Mouse (Mus musculus) intestine, embryonic 15.5 days (tissue): ENCODE results near the gene Lrrc8b. TPM values are rescaled to one million over a fixed set of nuclear protein-coding genes. Genes with fewer than 3 reads are reported as not detected.

Source experiments
- ATAC-seq: fragments of 200-750 bp; cut with Nextera tagmentation; 2 replicates; pipeline ENCODE4 v1.8.0; 2017; ENCODE audit warnings: moderate TSS enrichment, moderate library complexity
- H3K27ac ChIP-seq: fragments of 300-500 bp; sonication (generic); 2 replicates; pipeline ENCODE4 v1.5.1; 2015; ENCODE audit warnings: mild to moderate bottlenecking, inconsistent platforms
- H3K27me3 ChIP-seq: fragments of 300-500 bp; sonication (generic); replicated peaks from 2 replicates; pipeline ENCODE4 v1.6.1; 2015; ENCODE audit warnings: inconsistent platforms
- H3K36me3 ChIP-seq: fragments of 300-500 bp; sonication (generic); 2 replicates; pipeline ENCODE4 v1.6.1; 2015; ENCODE audit warnings: inconsistent platforms
- H3K4me1 ChIP-seq: fragments of 300-500 bp; sonication (generic); replicated peaks from 2 replicates; pipeline ENCODE4 v1.6.1; 2015; ENCODE audit warnings: inconsistent platforms
- H3K4me2 ChIP-seq: fragments of 300-500 bp; sonication (generic); replicated peaks from 2 replicates; pipeline ENCODE4 v1.6.1; 2015; ENCODE audit warnings: mild to moderate bottlenecking, inconsistent platforms
- H3K4me3 ChIP-seq: fragments of 300-500 bp; sonication (generic); replicated peaks from 2 replicates; pipeline ENCODE4 v1.5.1; 2015; ENCODE audit warnings: inconsistent platforms
- H3K9ac ChIP-seq: fragments of 300-500 bp; sonication (generic); 2 replicates; pipeline ENCODE4 v1.6.1; 2015; ENCODE audit warnings: inconsistent platforms
- H3K9me3 ChIP-seq: fragments of 300-500 bp; sonication (generic); 2 replicates; pipeline ENCODE4 v1.6.1; 2016; ENCODE audit warnings: inconsistent platforms
- WGBS: fragments of 180-500 bp; shearing (Covaris S2); methylation state at CpG from one replicate; pipeline ENCODE4 v1.1.7; 2015; 5-methylcytosine and 5-hydroxymethylcytosine counted together
- polyA plus RNA-seq: library from polyadenylated mRNA; unstranded; fragments of >200 nt; fragmentation: Nextera tagmentation; extraction: Ambion mirVana; gene quantifications from 2 replicates; pipeline ENCODE4 v1.2.1, GENCODE M21; 2015

Lrrc8b gene
- polyA plus RNA-seq, 1 experiment from 2014 or later = 6.3 TPM

GRCm38 (mm10) chr5:105410521-105411293, 4.9 kb upstream of the Lrrc8b start:
- Histone ChIP-seq H3K27ac (no peak overlapping the region), H3K9ac (no peak overlapping the region), H3K4me2 (no peak overlapping the region), H3K9me3 (no peaks in the 10 kb centered on the region), H3K4me1 (peaks cover 6% of the 10 kb centered on the region; the same call in 1 of the 2 replicates), H3K36me3 (no peaks in the 10 kb centered on the region), H3K27me3 (no peaks in the 10 kb centered on the region), H3K4me3 (no peak overlapping the region)
- WGBS = 51% methylated on average over 6 of the region's 6 CpGs
- ATAC-seq = no peak

GRCm38 (mm10) chr5:105411294-105411570, 4.3 kb upstream of the Lrrc8b start:
- no peaks in the 10 kb centered on the region for H3K36me3 ChIP-seq
- H3K4me2 ChIP-seq = no peak overlapping the region
- no peak overlapping the region for H3K4me3 ChIP-seq
- no peak for ATAC-seq
- no peak overlapping the region for H3K27ac ChIP-seq
- H3K9me3 ChIP-seq = no peaks in the 10 kb centered on the region
- 53% methylated on average over 4 of the region's 4 CpGs for WGBS
- peaks cover 6% of the 10 kb centered on the region; the same call in 1 of the 2 replicates for H3K4me1 ChIP-seq
- no peak overlapping the region for H3K9ac ChIP-seq
- no peaks in the 10 kb centered on the region for H3K27me3 ChIP-seq

GRCm38 (mm10) chr5:105411768-105412167, 3.8 kb upstream of the Lrrc8b start:
- Histone ChIP-seq H3K9me3 (no peaks in the 10 kb centered on the region), H3K4me1 (peaks cover 6% of the 10 kb centered on the region; the same call in 1 of the 2 replicates), H3K27me3 (no peaks in the 10 kb centered on the region), H3K27ac (no peak overlapping the region), H3K9ac (no peak overlapping the region), H3K4me3 (no peak overlapping the region), H3K4me2 (no peak overlapping the region), H3K36me3 (no peaks in the 10 kb centered on the region)
- ATAC-seq = no peak
- 87% methylated on average over 2 of the region's 2 CpGs for WGBS

GRCm38 (mm10) chr5:105412634-105413033, 2.9 kb upstream of the Lrrc8b start:
- peaks cover 6% of the 10 kb centered on the region; the same call in 1 of the 2 replicates for H3K4me1 ChIP-seq
- H3K9ac ChIP-seq = no peak overlapping the region
- no peaks in the 10 kb centered on the region for H3K36me3 ChIP-seq
- H3K9me3 ChIP-seq = no peaks in the 10 kb centered on the region
- no peak overlapping the region for H3K4me3 ChIP-seq
- H3K4me2 ChIP-seq = no peak overlapping the region
- no peaks in the 10 kb centered on the region for H3K27me3 ChIP-seq
- no peak overlapping the region for H3K27ac ChIP-seq
- WGBS = 84% methylated on average over 3 of the region's 3 CpGs
- ATAC-seq = no peak

GRCm38 (mm10) chr5:105414341-105415120, 1.0 kb upstream of the Lrrc8b start:
- peak overlapping the region; percentile 89; the same call in 1 of the 2 replicates for H3K27ac ChIP-seq
- H3K4me1 ChIP-seq = peaks cover 6% of the 10 kb centered on the region
- no peaks in the 10 kb centered on the region for H3K27me3 ChIP-seq
- 83% methylated on average over 12 of the region's 12 CpGs for WGBS
- peak overlapping the region; percentile 89 for H3K9ac ChIP-seq
- no peaks in the 10 kb centered on the region for H3K9me3 ChIP-seq
- no peaks in the 10 kb centered on the region for H3K36me3 ChIP-seq
- ATAC-seq = no peak
- H3K4me2 ChIP-seq = peak overlapping the region; percentile 96
- H3K4me3 ChIP-seq = peak overlapping the region; percentile 70

- no peaks in the 10 kb centered on the region for H3K27me3 ChIP-seq
- H3K4me1 ChIP-seq = peaks cover 6% of the 10 kb centered on the region; the same call in 1 of the 2 replicates
- peak overlapping the region; percentile 70 for H3K4me3 ChIP-seq
- WGBS = 4% methylated on average over 36 of the region's 36 CpGs
- peak overlapping the region; percentile 61 for H3K27ac ChIP-seq
- H3K36me3 ChIP-seq = no peaks in the 10 kb centered on the region
- H3K4me2 ChIP-seq = peak overlapping the region; percentile 96
- peak overlapping the region; percentile 89 for H3K9ac ChIP-seq
- peak; percentile 60 for ATAC-seq
- H3K9me3 ChIP-seq = no peaks in the 10 kb centered on the region
These were observed 538 bp downstream of the Lrrc8b start for GRCm38 (mm10) chr5:105415951-105416675.

- WGBS = 77% methylated on average over 8 of the region's 8 CpGs
- Histone ChIP-seq H3K4me1 (peaks cover 6% of the 10 kb centered on the region; the same call in 1 of the 2 replicates), H3K9ac (no peak overlapping the region; the same call in 1 of the 2 replicates), H3K27ac (no peak overlapping the region), H3K4me3 (no peak overlapping the region), H3K9me3 (no peaks in the 10 kb centered on the region), H3K27me3 (no peaks in the 10 kb centered on the region), H3K4me2 (no peak overlapping the region; the same call in 1 of the 2 replicates), H3K36me3 (no peaks in the 10 kb centered on the region)
- no peak for ATAC-seq
These were observed 1.6 kb downstream of the Lrrc8b start for GRCm38 (mm10) chr5:105417217-105417616.

- ATAC-seq = peak; percentile 26
- Histone ChIP-seq H3K27me3 (no peaks in the 10 kb centered on the region), H3K27ac (peak overlapping the region; percentile 40; the same call in 1 of the 2 replicates), H3K4me3 (no peak overlapping the region), H3K4me1 (peaks cover 6% of the 10 kb centered on the region; the same call in 1 of the 2 replicates), H3K9me3 (no peaks in the 10 kb centered on the region), H3K9ac (no peak overlapping the region), H3K4me2 (peak overlapping the region; percentile 26), H3K36me3 (no peaks in the 10 kb centered on the region)
- WGBS = 71% methylated on average over 7 of the region's 7 CpGs
These were observed 2.8 kb downstream of the Lrrc8b start for GRCm38 (mm10) chr5:105418364-105418763.

GRCm38 (mm10) chr5:105418851-105419250, 3.3 kb downstream of the Lrrc8b start:
- Histone ChIP-seq H3K4me2 (peak overlapping the region; percentile 26), H3K4me3 (no peak overlapping the region), H3K36me3 (no peaks in the 10 kb centered on the region), H3K9me3 (no peaks in the 10 kb centered on the region), H3K4me1 (peaks cover 6% of the 10 kb centered on the region; the same call in 1 of the 2 replicates), H3K27me3 (no peaks in the 10 kb centered on the region), H3K27ac (peak overlapping the region; percentile 40; the same call in 1 of the 2 replicates), H3K9ac (no peak overlapping the region)
- 78% methylated on average over 5 of the region's 5 CpGs for WGBS
- no peak for ATAC-seq

- H3K4me3 ChIP-seq = no peak overlapping the region
- H3K27me3 ChIP-seq = no peaks in the 10 kb centered on the region
- no peak for ATAC-seq
- no peaks in the 10 kb centered on the region for H3K9me3 ChIP-seq
- WGBS = 96% methylated on average over 2 of the region's 2 CpGs
- no peak overlapping the region for H3K4me2 ChIP-seq
- H3K4me1 ChIP-seq = no peaks in the 10 kb centered on the region
- H3K27ac ChIP-seq = no peak overlapping the region
- no peak overlapping the region for H3K9ac ChIP-seq
- H3K36me3 ChIP-seq = no peaks in the 10 kb centered on the region
These were observed 10.0 kb downstream of the Lrrc8b start for GRCm38 (mm10) chr5:105425587-105425986.

GRCm38 (mm10) chr5:105427326-105427725, 11.8 kb downstream of the Lrrc8b start:
- H3K9me3 ChIP-seq = no peaks in the 10 kb centered on the region
- H3K36me3 ChIP-seq = no peaks in the 10 kb centered on the region
- no peak overlapping the region for H3K27ac ChIP-seq
- H3K4me2 ChIP-seq = no peak overlapping the region
- ATAC-seq = no peak
- H3K4me1 ChIP-seq = no peaks in the 10 kb centered on the region
- 75% methylated on average over 7 of the region's 7 CpGs for WGBS
- no peak overlapping the region for H3K9ac ChIP-seq
- H3K4me3 ChIP-seq = no peak overlapping the region
- no peaks in the 10 kb centered on the region for H3K27me3 ChIP-seq
